Mouse (Mus musculus): ENCODE results near the gene Cc2d1a.
A peak's percentile ranks its signal among the peaks of the same experiment; 100 is the strongest.

Gene Cc2d1a

GRCm38 (mm10) chr8:84147769-84148530 is at the start of gene Cc2d1a, which contains the start of gene 4930432K21Rik:
Gene Cc2d1a, minus strand, starts transcription at chr8:84147936.
Gene 4930432K21Rik, plus strand, starts transcription at chr8:84148025.
- DNase-seq (ENCODE audit: inconsistent ontology term) = peak; percentile 94

GRCm38 (mm10) chr8:84197141-84197921 is 49.6 kb upstream of the Cc2d1a start:
- peak; percentile 97 for DNase-seq (ENCODE audit: inconsistent ontology term)

GRCm38 (mm10) chr8:84194224-84194743 is 46.5 kb upstream of the Cc2d1a start:
- no peak for DNase-seq (ENCODE audit: inconsistent ontology term)

- no peak for DNase-seq (ENCODE audit: inconsistent ontology term)
Measured at GRCm38 (mm10) chr8:84193566-84193965, 45.8 kb upstream of the Cc2d1a start.

GRCm38 (mm10) chr8:84193161-84193560 is 45.4 kb upstream of the Cc2d1a start:
- DNase-seq (ENCODE audit: inconsistent ontology term) = no peak

- peak; percentile 92 for DNase-seq (ENCODE audit: inconsistent ontology term)
Measured at GRCm38 (mm10) chr8:84192555-84192954, 44.8 kb upstream of the Cc2d1a start.

GRCm38 (mm10) chr8:84192023-84192422 is 44.3 kb upstream of the Cc2d1a start:
- DNase-seq (ENCODE audit: inconsistent ontology term) = peak; percentile 99

- no peak for DNase-seq (ENCODE audit: inconsistent ontology term)
Measured at GRCm38 (mm10) chr8:84190191-84190867, 42.6 kb upstream of the Cc2d1a start.

GRCm38 (mm10) chr8:84189603-84190002 is 41.9 kb upstream of the Cc2d1a start:
- peak; percentile 19 for DNase-seq (ENCODE audit: inconsistent ontology term)

GRCm38 (mm10) chr8:84188671-84189070 is 40.9 kb upstream of the Cc2d1a start:
- DNase-seq (ENCODE audit: inconsistent ontology term) = no peak

GRCm38 (mm10) chr8:84187065-84187755 is 39.5 kb upstream of the Cc2d1a start:
- DNase-seq (ENCODE audit: inconsistent ontology term) = peak; percentile 56

GRCm38 (mm10) chr8:84186547-84186946 is 38.8 kb upstream of the Cc2d1a start:
- DNase-seq (ENCODE audit: inconsistent ontology term) = peak; percentile 83

- no peak for DNase-seq (ENCODE audit: inconsistent ontology term)
Measured at GRCm38 (mm10) chr8:84185117-84185516, 37.4 kb upstream of the Cc2d1a start, which contains the start of gene Nanos3. Gene Nanos3, minus strand, starts transcription at chr8:84185217.

- no peak for DNase-seq (ENCODE audit: inconsistent ontology term)
Measured at GRCm38 (mm10) chr8:84184085-84185043, 36.6 kb upstream of the Cc2d1a start.

- no peak for DNase-seq (ENCODE audit: inconsistent ontology term)
Measured at GRCm38 (mm10) chr8:84183261-84184084, 35.7 kb upstream of the Cc2d1a start.

- no peak for DNase-seq (ENCODE audit: inconsistent ontology term)
Measured at GRCm38 (mm10) chr8:84182833-84183232, 35.1 kb upstream of the Cc2d1a start.

GRCm38 (mm10) chr8:84180530-84181190 is 32.9 kb upstream of the Cc2d1a start:
- DNase-seq (ENCODE audit: inconsistent ontology term) = peak; percentile 46

- DNase-seq (ENCODE audit: inconsistent ontology term) = no peak
Measured at GRCm38 (mm10) chr8:84179946-84180345, 32.2 kb upstream of the Cc2d1a start.

- DNase-seq (ENCODE audit: inconsistent ontology term) = no peak
Measured at GRCm38 (mm10) chr8:84178592-84178991, 30.9 kb upstream of the Cc2d1a start.
